Mouse (Mus musculus): Measurements from ENCODE around the gene Bod1. TPM values are rescaled to one million over a fixed set of nuclear protein-coding genes. Genes with fewer than 3 reads are reported as not detected.

Bod1 gene
- polyA plus RNA-seq (2014; fragmentation: Illumina TruSeq; extraction: RNeasy Lipid Tissue Mini Kit (QIAGEN cat#74804); ENCODE audit: insufficient read depth, low read depth, low replicate concordance) = 52.8 TPM

GRCm38 (mm10) chr11:31671354-31672169, at the start of gene Bod1:
TSS of gene Bod1 (minus strand) at chr11:31671885.

Other genes starting within 250 kb of the Bod1 start
- 9.7 TPM for gene Cpeb4, start 200.3 kb upstream of the Bod1 start, polyA plus RNA-seq (2014; fragmentation: Illumina TruSeq; extraction: RNeasy Lipid Tissue Mini Kit (QIAGEN cat#74804); ENCODE audit: insufficient read depth, low read depth, low replicate concordance)

Data from lung, adult 10 weeks (tissue).